Mouse (Mus musculus): Measurements from ENCODE around the gene Sulf2.

DNA sequence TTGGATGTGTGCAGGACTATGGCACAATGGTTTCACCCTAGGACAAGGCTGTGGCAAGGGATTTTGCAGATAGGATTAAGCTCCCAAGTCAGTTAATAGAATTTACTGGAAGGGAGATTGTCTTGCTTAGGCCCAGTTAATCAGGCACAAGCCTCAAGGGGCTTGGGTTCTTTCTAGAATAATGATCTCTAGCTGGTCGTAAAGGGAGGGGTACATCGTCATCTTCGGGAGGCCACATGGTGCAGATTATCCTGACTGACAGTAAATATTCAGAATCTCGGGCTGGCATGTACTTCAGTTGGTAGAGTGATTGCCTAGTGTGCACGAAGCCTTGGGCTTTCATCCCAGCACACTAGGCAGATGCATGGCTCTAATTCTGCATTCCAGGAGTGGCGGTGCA, 8.5 kb upstream of the Sulf2 start:
- TF ChIP-seq CTCF (IDR thresholded peaks at IDR 0.05; ENCODE audit: borderline replicate concordance, insufficient read depth, low read length) (no peak), POLR2A (IDR thresholded peaks at IDR 0.05; ENCODE audit: low read depth, low read length) (no peak)
